Mouse (Mus musculus) heart, adult 10 weeks (tissue): ENCODE measurements around the gene Uprt. TPM values are rescaled to one million over a fixed set of nuclear protein-coding genes. Genes with fewer than 3 reads are reported as not detected.

Source experiments
- polyA plus RNA-seq: library from polyadenylated mRNA; stranded (reverse); fragments of 350-450 nt; fragmentation: Illumina TruSeq; extraction: RNeasy Lipid Tissue Mini Kit (QIAGEN cat#74804); gene quantifications from one replicate; pipeline ENCODE4 v1.2.3, GENCODE M21; 2014; ENCODE audit warnings: low read depth, low replicate concordance

Gene Uprt
- 4.2 TPM for polyA plus RNA-seq

DNA sequence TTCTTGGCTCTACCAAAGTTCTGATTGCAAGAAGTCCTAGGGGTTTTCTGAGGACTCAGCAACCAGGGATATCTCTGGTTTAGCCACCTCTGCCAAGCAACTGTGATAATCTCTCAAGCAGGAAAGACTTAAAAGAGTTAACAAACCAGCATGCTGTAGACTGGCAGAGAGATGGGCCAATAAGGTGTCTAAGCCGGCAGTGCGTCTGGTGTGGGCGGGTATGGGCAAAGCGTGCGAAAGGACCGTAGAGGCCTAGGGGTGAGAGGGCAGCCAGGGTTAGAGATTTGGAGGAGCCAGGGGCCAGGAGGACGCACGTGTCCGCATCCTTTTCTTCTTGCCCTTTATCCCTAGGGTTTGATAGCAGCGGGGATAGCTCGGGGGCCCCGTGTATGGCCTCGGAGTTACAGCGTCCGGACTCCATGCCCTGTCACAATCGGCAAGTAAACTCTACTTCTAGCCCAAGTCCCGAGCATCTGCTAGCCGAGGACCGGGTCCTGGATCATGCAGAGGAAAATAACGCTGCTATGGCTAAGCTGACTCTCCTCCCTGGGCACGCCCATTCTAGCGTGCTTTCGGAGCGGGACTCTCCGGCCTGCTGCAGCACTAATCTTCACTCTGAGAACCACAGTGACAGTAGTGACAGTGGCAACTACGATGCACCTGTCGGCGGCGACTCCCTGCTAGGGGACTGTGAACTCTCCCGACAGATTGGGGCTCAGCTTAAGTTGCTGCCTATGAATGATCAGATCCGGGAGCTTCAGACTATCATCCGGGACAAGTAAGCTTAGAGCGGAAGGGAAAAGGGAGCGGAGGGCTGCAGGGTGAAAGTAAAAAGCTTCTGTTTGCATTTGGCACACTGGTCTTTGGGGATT lies at the start of gene Uprt:
Gene Uprt (plus strand): TSS at position 247 of the 872 bp plus-strand sequence.

Other genes with a start within 250 kb of the Uprt start
- gene Abcb7, start 69.0 kb upstream of the Uprt start, polyA plus RNA-seq, result 22.4 TPM
- 0.52 TPM for gene Zdhhc15, start 188.2 kb downstream of the Uprt start, polyA plus RNA-seq